Mouse (Mus musculus): ENCODE data around the gene Atp13a3.

Gene Atp13a3

DNA sequence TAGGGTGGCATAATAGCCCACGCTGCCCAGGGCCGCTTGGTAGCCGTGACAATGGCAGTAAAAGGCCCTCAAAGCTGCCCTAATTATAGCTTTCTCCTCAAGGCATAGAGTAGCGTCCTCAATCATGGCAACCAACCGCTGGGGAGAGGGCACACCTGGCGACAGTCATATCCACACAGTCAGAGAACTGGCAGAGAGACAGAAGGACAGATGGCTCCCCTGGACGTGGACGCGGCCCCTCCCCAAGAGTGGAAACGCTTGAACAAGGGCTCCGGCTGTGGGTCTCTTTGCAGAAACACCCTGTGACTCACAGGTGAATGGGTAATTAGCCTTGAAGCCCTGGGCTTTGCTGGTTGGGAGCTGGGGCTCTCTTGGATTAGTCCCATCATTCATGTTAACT is 127.4 kb downstream of the Atp13a3 start:
- DNase-seq (ENCODE audit: low spot score): no peak

DNA sequence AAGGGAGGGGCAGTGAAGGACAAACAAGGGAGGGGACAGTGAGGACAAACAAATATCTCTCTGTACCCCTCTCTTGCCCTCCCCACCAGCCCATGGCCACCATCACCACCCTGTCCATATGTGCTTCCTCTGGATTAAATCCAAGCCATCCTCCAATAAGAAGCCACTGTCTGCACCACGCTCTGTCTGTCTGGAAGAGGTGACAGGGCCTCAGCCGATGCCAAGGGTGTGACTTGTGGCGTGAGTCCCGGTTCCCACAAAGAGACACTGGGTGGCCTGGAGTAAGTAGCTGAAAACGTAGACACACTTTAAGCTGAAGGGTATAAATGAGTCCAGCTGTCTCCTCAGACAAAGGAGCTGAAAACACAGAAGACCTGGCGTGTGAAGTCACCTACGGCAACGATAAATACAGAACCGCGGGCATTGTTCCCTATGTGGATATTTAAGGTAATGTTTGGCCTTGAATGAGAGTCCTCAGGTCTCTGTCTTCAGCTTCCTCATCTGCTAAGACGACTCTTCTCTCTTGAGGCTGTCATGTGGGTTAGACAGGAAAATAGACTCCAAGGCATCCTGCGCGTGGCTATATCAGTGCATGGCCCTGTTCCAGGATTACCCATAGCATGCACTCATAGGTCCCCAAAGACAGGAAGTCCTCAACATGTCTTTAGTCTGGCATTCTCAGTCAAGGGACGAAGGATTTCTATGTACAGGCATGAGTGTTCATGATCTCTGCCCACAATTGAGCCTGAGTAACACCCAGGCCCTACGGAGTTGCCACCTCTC is 130.0 kb downstream of the Atp13a3 start:
- no peak for DNase-seq (ENCODE audit: low spot score)

- no peak for DNase-seq (ENCODE audit: low spot score)
Observed at GRCm38 (mm10) chr16:30273065-30273464, 132.7 kb downstream of the Atp13a3 start.

DNA sequence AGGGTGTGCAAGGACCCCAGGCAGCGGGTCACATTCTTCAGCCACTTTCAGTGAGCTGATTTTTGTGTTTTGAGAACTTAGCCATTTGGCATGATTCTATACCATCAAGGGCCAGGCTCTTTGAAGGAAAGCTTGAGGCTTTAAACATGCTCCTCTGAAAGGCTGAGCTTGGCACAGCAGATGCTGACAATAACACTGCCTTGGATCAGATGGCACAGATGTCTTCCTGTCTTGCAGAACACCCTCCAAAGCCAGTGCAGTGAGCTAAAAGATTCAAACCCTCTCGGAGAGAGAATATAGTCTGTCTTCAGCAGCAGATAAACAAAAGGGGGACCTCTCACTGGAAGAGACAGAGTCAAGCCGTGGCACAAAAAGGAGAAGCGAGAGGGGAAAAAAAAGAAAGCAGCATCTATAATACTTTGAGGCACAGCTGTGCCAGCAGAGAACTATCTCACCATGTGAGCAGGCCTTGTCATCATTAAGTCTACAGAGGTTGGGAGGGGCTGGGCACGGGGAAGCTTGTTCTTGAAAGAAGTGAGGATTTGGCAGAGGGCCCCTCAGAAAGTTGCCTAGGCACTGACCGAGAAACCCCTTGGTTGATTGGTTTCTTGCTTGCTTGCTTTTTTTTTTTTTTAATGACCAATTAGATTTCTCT is 133.7 kb downstream of the Atp13a3 start:
- DNase-seq (ENCODE audit: low spot score): no peak

GRCm38 (mm10) chr16:30271223-30271761 is 134.5 kb downstream of the Atp13a3 start:
- DNase-seq (ENCODE audit: low spot score): peak; percentile 38

- no peak for DNase-seq (ENCODE audit: low spot score)
Observed at GRCm38 (mm10) chr16:30267359-30267758, 138.4 kb downstream of the Atp13a3 start, which contains the start of gene Cpn2. TSS of gene Cpn2 (minus strand) at chr16:30267499.

DNA sequence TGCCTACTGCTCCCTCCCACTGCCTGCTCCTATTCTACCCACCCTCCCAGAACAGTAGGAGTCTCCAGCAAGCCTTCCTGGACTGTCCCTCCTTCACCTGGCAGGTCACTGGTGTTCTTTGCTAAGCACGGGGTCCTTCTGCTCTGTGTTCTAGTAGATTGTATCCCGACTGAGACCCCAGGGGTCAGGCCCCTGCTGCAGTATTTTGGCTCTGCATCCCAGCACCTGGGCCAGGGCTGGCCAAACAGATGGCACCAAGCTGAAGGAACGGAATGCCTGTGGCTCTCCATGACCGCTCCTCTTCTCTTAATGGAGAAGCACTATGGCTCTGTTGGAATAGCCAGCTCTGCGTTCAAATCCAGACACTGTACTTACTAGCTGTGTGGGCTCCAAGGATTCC is 139.2 kb downstream of the Atp13a3 start:
- no peak for DNase-seq (ENCODE audit: low spot score)

- no peak for DNase-seq (ENCODE audit: low spot score)
Observed at GRCm38 (mm10) chr16:30265611-30266010, 140.2 kb downstream of the Atp13a3 start.

GRCm38 (mm10) chr16:30263156-30263555 is 142.6 kb downstream of the Atp13a3 start:
- DNase-seq (ENCODE audit: low spot score): no peak

DNA sequence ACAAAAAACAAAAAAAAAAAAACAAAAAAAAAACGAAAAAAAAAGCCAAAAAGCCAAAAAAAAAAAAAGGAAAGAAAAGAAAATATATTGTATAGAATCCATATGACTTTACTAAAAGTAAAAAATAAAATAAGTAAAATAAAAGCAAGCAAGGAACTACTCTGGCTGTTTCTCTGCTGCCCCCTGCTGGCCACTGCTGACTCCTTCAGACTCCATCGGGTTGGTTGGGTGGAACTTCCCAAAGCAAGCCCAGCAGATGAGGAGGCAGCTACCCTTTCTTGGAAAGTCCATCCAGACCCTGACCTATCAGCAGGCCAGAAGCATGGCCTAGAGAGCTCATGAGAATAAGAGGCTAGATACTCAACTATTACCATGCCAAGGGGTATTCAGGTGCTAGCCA is 143.1 kb downstream of the Atp13a3 start:
- DNase-seq (ENCODE audit: low spot score): peak; percentile 86

All from embryo, embryonic 10.5 days (tissue).